Mouse (Mus musculus): ENCODE measurements around the gene Gm37419.

DNA sequence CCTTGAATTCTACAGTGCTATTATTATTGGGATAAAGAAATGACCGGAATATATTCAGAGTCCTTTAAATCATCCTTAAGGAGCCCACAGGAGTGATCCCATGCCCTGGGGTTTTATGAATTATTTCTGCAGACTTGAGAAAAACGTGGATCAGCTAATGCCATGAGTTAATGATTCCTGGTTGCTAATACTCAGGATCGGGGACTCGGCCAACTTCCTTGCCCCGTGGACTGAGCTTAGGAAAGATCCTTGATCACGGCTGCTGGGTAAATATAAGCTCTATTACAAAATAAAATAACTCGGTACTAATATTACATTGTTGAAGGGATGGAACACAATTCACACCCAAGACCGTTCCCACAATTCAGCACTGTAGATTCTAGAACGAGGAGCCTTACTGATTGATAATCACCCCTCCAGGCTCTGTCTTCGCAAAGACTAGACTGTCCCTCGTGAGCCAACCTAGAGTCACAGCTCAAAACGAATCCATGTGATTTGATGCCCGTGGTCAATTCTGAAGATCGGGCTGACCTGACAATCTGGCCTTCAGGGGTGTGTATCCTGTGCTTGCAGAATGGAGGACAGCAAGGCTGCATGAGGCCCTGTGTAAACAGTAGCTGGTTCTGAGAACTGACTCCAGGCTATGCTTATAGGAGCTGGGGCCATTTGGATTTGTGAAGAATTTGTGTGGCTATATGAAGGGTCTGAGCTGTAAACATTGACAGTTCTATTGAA, 3.7 kb downstream of the Gm37419 start:
- TF ChIP-seq POLR2A (IDR thresholded peaks at IDR 0.05; ENCODE audit: control insufficient read depth in 1 of 2, insufficient read depth in 1 of 2, low read depth in 1 of 2, low read length in 2 of 2, poor library complexity in 1 of 2) (no peak), CTCF (IDR thresholded peaks at IDR 0.05 in 2 of 3, conservative IDR thresholded peaks at IDR 0.05 in 1 of 3; ENCODE audit: control insufficient read depth in 1 of 3, insufficient read depth in 1 of 3, low read depth in 2 of 3, low read length in 3 of 3, poor library complexity in 1 of 3, severe bottlenecking in 1 of 3) (no peak), E2F4 (IDR thresholded peaks at IDR 0.05; ENCODE audit: borderline replicate concordance, low read depth, low read length) (no peak), GATA1 (IDR thresholded peaks at IDR 0.05; ENCODE audit: low read depth, low read length) (no peak), MXI1 (IDR thresholded peaks at IDR 0.05; ENCODE audit: low read depth, low read length) (no peak)

Data from MEL (cell line).